Mouse (Mus musculus) B cell, adult (primary cell): ENCODE data around the gene Gm21797. TPM values are rescaled to one million over a fixed set of nuclear protein-coding genes. Genes with fewer than 3 reads are reported as not detected.

Experiments used
- total RNA-seq: library from RNA; stranded (reverse); gene quantifications from 4 replicates; pipeline ENCODE4 v1.2.4, GENCODE M21; 2023; ENCODE audit not compliant: inconsistent age

The Gm21797 gene
- total RNA-seq, result not detected in 4 replicates

DNA sequence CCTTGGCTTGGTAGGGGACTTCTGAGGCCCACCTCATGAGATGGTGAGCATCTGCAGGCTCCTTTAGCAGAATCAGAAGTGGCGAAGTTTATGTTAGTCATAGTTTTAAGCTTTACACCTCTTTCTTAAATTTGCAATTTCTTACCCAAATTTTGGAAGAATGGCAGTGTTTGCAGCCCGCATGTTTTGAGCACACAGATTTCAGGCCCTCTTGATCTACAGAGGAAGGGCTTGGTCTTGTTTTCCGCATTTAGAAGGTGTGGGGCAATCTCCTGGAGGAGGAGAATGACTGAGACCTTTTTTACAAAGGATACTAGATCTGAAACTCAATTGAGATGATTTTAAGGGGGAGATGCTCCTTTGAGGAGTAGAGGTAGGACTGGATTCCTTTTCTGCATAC, at the start of gene Gm21797:
Gene Gm21797 (minus strand): TSS at position 101 of the 400 bp plus-strand sequence.

DNA sequence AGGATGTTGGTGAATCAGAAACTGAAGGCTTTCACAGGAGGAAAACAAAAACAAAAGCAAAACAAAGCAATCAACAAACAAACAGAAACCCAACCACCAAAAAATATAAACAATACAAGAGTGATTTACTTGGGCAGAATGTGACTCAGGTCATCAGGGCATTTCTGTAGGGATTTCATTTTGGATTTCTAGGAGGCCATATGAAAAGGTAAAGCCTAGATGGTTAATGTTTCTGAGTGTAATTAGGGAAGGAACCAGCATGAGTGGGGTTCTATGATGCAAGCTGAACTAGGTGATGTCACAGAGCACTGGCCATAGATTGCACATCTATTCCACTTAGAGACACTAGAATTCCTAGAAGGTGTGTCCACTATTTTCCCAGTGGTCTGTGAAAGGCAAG, 29.0 kb upstream of the Gm21797 start, which contains the start of gene Gm20795:
Gene Gm20795 (plus strand): TSS at position 301 of the 400 bp plus-strand sequence.

Other genes starting within 250 kb of the Gm21797 start
- not detected in 4 replicates for gene Gm21852, start 123.8 kb downstream of the Gm21797 start, total RNA-seq
- not detected in 4 replicates for gene Gm20795, start 29.1 kb upstream of the Gm21797 start, total RNA-seq